Mouse (Mus musculus) thymus, adult 2 months (tissue): ENCODE measurements around the gene Ccdc12. TPM values are rescaled to one million over a fixed set of nuclear protein-coding genes. Genes with fewer than 3 reads are reported as not detected.
A peak's percentile ranks its signal among the peaks of the same experiment; 100 is the strongest.

Source experiments
- DNase-seq: peaks from one replicate; pipeline ENCODE4 v3.0.0; 2021
- H3K27ac ChIP-seq: fragments of 200-500 bp; 2 replicates; pipeline ENCODE4 v1.5.1; 2012; ENCODE audit warnings: low read length, control low read depth; ENCODE audit not compliant: control insufficient read depth, insufficient read depth
- H3K27me3 ChIP-seq: fragments of 200-500 bp; 2 replicates; pipeline ENCODE4 v1.6.1; 2012; ENCODE audit warnings: mild to moderate bottlenecking, low read length, moderate library complexity, mixed read lengths; ENCODE audit not compliant: control insufficient read depth, insufficient read depth
- H3K36me3 ChIP-seq: fragments of 200-500 bp; 2 replicates; pipeline ENCODE4 v1.6.1; 2012; ENCODE audit warnings: mild to moderate bottlenecking, low read length, moderate library complexity; ENCODE audit not compliant: control insufficient read depth, insufficient read depth
- H3K4me1 ChIP-seq: fragments of 200-500 bp; replicated peaks from 2 replicates; pipeline ENCODE4 v1.6.1; 2012; ENCODE audit warnings: low read length; ENCODE audit not compliant: control insufficient read depth, insufficient read depth
- H3K4me3 ChIP-seq: fragments of 200-500 bp; 2 replicates; pipeline ENCODE4 v1.5.1; 2012; ENCODE audit warnings: mild to moderate bottlenecking, low read length, control low read depth, moderate library complexity; ENCODE audit not compliant: control insufficient read depth, insufficient read depth
- CTCF ChIP-seq: fragments of 200-500 bp; IDR thresholded peaks from 2 replicates; pipeline ENCODE4 v1.5.1; 2012; ENCODE audit warnings: mild to moderate bottlenecking, control low read depth, low read length, moderate library complexity, borderline replicate concordance; ENCODE audit not compliant: control insufficient read depth, poor library complexity, insufficient read depth; ENCODE audit errors: extremely low read depth
- POLR2A ChIP-seq: fragments of 200-500 bp; IDR thresholded peaks from 2 replicates; pipeline ENCODE4 v1.6.1; 2012; ENCODE audit warnings: mild to moderate bottlenecking, low read length, control low read depth, moderate library complexity; ENCODE audit not compliant: control insufficient read depth, poor library complexity, insufficient read depth; ENCODE audit errors: extremely low read depth
- WGBS: fragments of 180-500 bp; shearing (Covaris S2); methylation state at CpG from one replicate; pipeline ENCODE4 v1.1.7; 2018; 5-methylcytosine and 5-hydroxymethylcytosine counted together
- polyA plus RNA-seq: library from polyadenylated mRNA; depleted of rRNA; stranded (reverse); fragments of >200 nt; gene quantifications from 2 replicates; pipeline ENCODE4 v1.2.3, GENCODE M21; 2012

Ccdc12 gene
- polyA plus RNA-seq, 1 experiment, result 152 TPM

GRCm38 (mm10) chr9:110662844-110663243 lies 6.5 kb downstream of the Ccdc12 start:
- DNase-seq, result no peak
- 79% methylated on average over 1 of the region's 1 CpGs for WGBS
- H3K4me3 ChIP-seq, result no peak overlapping the region
- TF ChIP-seq POLR2A (no peak), CTCF (no peak)
- peaks cover 24% of the 10 kb centered on the region for H3K4me1 ChIP-seq
- no peak overlapping the region for H3K27ac ChIP-seq
- no peaks in the 10 kb centered on the region for H3K27me3 ChIP-seq
- no peaks in the 10 kb centered on the region for H3K36me3 ChIP-seq

GRCm38 (mm10) chr9:110665912-110666311 lies 9.6 kb downstream of the Ccdc12 start:
- TF ChIP-seq CTCF (no peak), POLR2A (no peak)
- H3K27me3 ChIP-seq, result no peaks in the 10 kb centered on the region
- H3K27ac ChIP-seq, result no peak overlapping the region
- peak; percentile 26 for DNase-seq
- WGBS, result 8% methylated on average over 4 of the region's 4 CpGs
- no peak overlapping the region for H3K4me3 ChIP-seq
- no peaks in the 10 kb centered on the region for H3K36me3 ChIP-seq
- peaks cover 18% of the 10 kb centered on the region for H3K4me1 ChIP-seq

- DNase-seq, result no peak
- no peaks in the 10 kb centered on the region for H3K27me3 ChIP-seq
- no peak overlapping the region for H3K27ac ChIP-seq
- TF ChIP-seq CTCF, result no peak
- TF ChIP-seq POLR2A, result no peak
- WGBS, result 28% methylated on average over 8 of the region's 8 CpGs
- peaks cover 18% of the 10 kb centered on the region for H3K4me1 ChIP-seq
- no peaks in the 10 kb centered on the region for H3K36me3 ChIP-seq
- H3K4me3 ChIP-seq, result no peak overlapping the region
Measured at GRCm38 (mm10) chr9:110666374-110666773, 10.1 kb downstream of the Ccdc12 start.

GRCm38 (mm10) chr9:110667219-110667836 lies 11.0 kb downstream of the Ccdc12 start:
- WGBS, result 23% methylated on average over 4 of the region's 4 CpGs
- no peak overlapping the region for H3K4me3 ChIP-seq
- H3K4me1 ChIP-seq, result peaks cover 16% of the 10 kb centered on the region
- H3K27me3 ChIP-seq, result no peaks in the 10 kb centered on the region
- H3K27ac ChIP-seq, result no peak overlapping the region
- TF ChIP-seq CTCF (no peak), POLR2A (no peak)
- no peak for DNase-seq
- no peaks in the 10 kb centered on the region for H3K36me3 ChIP-seq

GRCm38 (mm10) chr9:110668601-110669293 lies 12.4 kb downstream of the Ccdc12 start:
- peaks cover 24% of the 10 kb centered on the region for H3K4me1 ChIP-seq
- H3K27ac ChIP-seq, result no peak overlapping the region
- no peak for TF ChIP-seq POLR2A
- no peak for TF ChIP-seq CTCF
- no peak for DNase-seq
- 91% methylated on average over 6 of the region's 6 CpGs for WGBS
- no peaks in the 10 kb centered on the region for H3K36me3 ChIP-seq
- no peak overlapping the region for H3K4me3 ChIP-seq
- H3K27me3 ChIP-seq, result no peaks in the 10 kb centered on the region

GRCm38 (mm10) chr9:110669785-110670184 lies 13.5 kb downstream of the Ccdc12 start:
- H3K27ac ChIP-seq, result no peak overlapping the region
- peaks cover 32% of the 10 kb centered on the region for H3K4me1 ChIP-seq
- no peak for TF ChIP-seq POLR2A
- TF ChIP-seq CTCF, result no peak
- DNase-seq, result no peak
- H3K27me3 ChIP-seq, result no peaks in the 10 kb centered on the region
- no peaks in the 10 kb centered on the region for H3K36me3 ChIP-seq
- WGBS, result 87% methylated on average over 5 of the region's 5 CpGs
- no peak overlapping the region for H3K4me3 ChIP-seq
